Mouse (Mus musculus) small intestine, adult 10 weeks (tissue): Measurements from ENCODE around the gene Il1rl2. TPM values are rescaled to one million over a fixed set of nuclear protein-coding genes. Genes with fewer than 3 reads are reported as not detected.

Source experiments
- polyA plus RNA-seq: library from polyadenylated mRNA; stranded (reverse); fragments of 350-450 nt; fragmentation: Illumina TruSeq; extraction: RNeasy Lipid Tissue Mini Kit (QIAGEN cat#74804); gene quantifications from one replicate; pipeline ENCODE4 v1.2.3, GENCODE M21; 2014; ENCODE audit warnings: low replicate concordance

Gene Il1rl2
- polyA plus RNA-seq = 5.8 TPM

DNA sequence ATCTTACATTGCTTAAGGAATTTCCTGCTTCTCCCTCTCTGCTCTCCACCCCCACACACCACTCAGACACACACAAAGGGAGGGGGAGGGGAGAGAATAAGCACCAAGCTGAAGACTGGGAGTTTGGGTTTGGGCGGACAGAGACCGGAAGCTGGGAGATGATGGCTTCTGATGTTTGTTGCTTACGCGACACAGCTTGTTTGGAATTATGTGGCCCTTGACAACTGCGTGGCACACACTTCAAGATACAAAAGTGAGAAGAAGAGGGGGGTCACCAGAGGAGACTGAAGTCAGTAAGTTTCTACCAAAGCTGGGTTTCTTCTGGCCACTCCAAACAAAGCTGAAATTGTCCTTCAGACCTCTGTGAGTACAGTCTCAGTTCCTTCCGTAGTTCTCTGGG lies at the start of gene Il1rl2:
TSS of gene Il1rl2 (plus strand) at position 154 of the 400 bp plus-strand sequence.

Other genes starting within 250 kb of the Il1rl2 start
- 13.9 TPM for gene Il1r1, start 99.5 kb upstream of the Il1rl2 start, polyA plus RNA-seq
- 8.9 TPM for gene Il1rl1, start 105.0 kb downstream of the Il1rl2 start, polyA plus RNA-seq
- gene Il18r1, start 140.9 kb downstream of the Il1rl2 start, polyA plus RNA-seq = 3.1 TPM
- 0.89 TPM for gene Il18rap, start 190.8 kb downstream of the Il1rl2 start, polyA plus RNA-seq